Mouse (Mus musculus) hindbrain, embryonic 12.5 days (tissue): ENCODE measurements at regions not wholly inside any gene's neighbourhood (a gene's known extent, or its start where the extent isn't known, plus 50 kb on each side); places are given as distances from the start of the nearest gene placed in this dataset.

Experiments used
- ATAC-seq: fragments of 200-750 bp; cut with Nextera tagmentation; 2 replicates; pipeline ENCODE4 v1.8.0; 2017; ENCODE audit warnings: moderate TSS enrichment; ENCODE audit not compliant: low FRiP score
- H3K27ac ChIP-seq: fragments of 300-500 bp; sonication (generic); 2 replicates; pipeline ENCODE4 v1.5.1; 2016; ENCODE audit warnings: mild to moderate bottlenecking
- H3K27me3 ChIP-seq: fragments of 300-500 bp; sonication (generic); 2 replicates; pipeline ENCODE4 v1.6.1; 2016; ENCODE audit warnings: mild to moderate bottlenecking
- H3K36me3 ChIP-seq: fragments of 300-500 bp; sonication (generic); 2 replicates; pipeline ENCODE4 v1.6.1; 2016; ENCODE audit warnings: mild to moderate bottlenecking
- H3K4me1 ChIP-seq: fragments of 300-500 bp; sonication (generic); 2 replicates; pipeline ENCODE4 v1.6.1; 2016
- H3K4me2 ChIP-seq: fragments of 300-500 bp; sonication (generic); replicated peaks from 2 replicates; pipeline ENCODE4 v1.6.1; 2016; ENCODE audit warnings: mild to moderate bottlenecking
- H3K4me3 ChIP-seq: fragments of 300-500 bp; sonication (generic); 2 replicates; pipeline ENCODE4 v1.5.1; 2016; ENCODE audit warnings: mild to moderate bottlenecking
- H3K9ac ChIP-seq: fragments of 300-500 bp; sonication (generic); 2 replicates; pipeline ENCODE4 v1.6.1; 2016; ENCODE audit warnings: mild to moderate bottlenecking, moderate library complexity
- H3K9me3 ChIP-seq: fragments of 300-500 bp; sonication (generic); replicated peaks from 2 replicates; pipeline ENCODE4 v1.6.1; 2016; ENCODE audit warnings: mild to moderate bottlenecking
- WGBS: fragments of 180-500 bp; shearing (Covaris S2); methylation state at CpG from one replicate; pipeline ENCODE4 v1.1.7; 2016; 5-methylcytosine and 5-hydroxymethylcytosine counted together

DNA sequence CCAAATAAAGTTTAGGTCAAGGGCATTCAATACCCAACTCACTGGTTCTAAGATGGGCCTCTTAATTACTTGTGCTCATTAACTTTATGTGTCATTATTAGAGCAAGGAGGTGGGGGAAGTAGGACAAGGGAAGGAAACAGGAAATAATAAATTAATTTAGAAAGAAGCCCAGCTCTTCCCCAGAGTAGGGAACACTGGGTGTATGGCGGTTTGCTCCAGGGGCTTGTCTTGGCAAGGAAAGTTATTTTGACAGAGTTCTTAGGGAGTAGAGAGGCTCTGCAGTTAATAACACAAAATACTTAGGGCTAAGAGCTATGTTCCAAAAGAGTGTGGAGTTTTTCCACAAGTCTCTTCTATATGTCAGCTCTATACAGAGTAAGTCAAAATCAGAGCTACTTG is 135.0 kb upstream of the Lef1 start:
- 84% methylated on average over 1 of the region's 1 CpGs for WGBS
- H3K9me3 ChIP-seq, result no peaks in the 10 kb centered on the region
- ATAC-seq, result no peak
- no peaks in the 10 kb centered on the region for H3K36me3 ChIP-seq
- H3K4me3 ChIP-seq, result no peak overlapping the region
- no peak overlapping the region for H3K4me2 ChIP-seq
- no peak overlapping the region for H3K27ac ChIP-seq
- H3K9ac ChIP-seq, result no peak overlapping the region
- no peaks in the 10 kb centered on the region for H3K27me3 ChIP-seq
- H3K4me1 ChIP-seq, result no peaks in the 10 kb centered on the region

DNA sequence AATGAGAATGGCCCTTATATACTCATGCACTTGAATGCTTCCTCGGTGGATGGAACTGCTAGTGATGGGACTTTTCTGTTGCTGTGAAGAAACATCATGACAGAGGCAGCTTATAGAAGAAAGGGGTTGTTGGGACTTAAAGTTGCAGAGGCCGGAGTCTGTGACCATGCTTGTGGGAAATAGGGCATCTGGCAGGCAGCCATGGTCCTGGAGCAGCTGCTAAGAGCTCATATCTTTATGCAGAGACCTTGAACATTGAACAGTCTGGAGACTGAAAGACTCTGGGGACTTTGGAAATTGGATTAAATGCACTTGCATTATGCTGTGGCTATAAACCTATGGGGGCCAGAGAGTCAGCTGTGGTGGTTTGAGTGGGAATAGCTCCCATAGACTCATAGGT is 138.1 kb upstream of the Lef1 start:
- no peaks in the 10 kb centered on the region for H3K27me3 ChIP-seq
- no peaks in the 10 kb centered on the region for H3K9me3 ChIP-seq
- no peak for ATAC-seq
- no peak overlapping the region for H3K27ac ChIP-seq
- WGBS, result 56% methylated on average over 2 of the region's 2 CpGs
- H3K9ac ChIP-seq, result no peak overlapping the region
- H3K4me1 ChIP-seq, result no peaks in the 10 kb centered on the region
- no peaks in the 10 kb centered on the region for H3K36me3 ChIP-seq
- no peak overlapping the region for H3K4me3 ChIP-seq
- no peak overlapping the region for H3K4me2 ChIP-seq

DNA sequence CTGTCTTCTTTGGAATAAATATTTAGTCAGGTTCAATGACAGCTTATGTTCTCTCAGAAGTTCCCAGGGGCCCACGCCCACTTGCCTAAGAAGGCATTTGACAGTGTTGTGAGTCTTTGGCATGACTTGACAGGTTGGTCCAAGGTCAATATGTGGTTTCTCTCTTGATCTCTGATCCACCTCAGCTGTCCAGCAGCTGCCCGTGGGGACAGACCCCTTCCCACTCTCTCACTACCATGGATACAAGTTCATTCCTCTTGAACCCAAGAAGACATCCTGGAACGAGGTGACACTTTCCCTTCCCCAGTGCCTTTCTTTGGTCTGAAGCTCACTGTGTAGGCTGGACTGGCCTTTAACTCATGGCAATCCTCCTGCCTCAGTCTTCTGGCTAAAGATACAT is 145.0 kb upstream of the Lef1 start:
- Histone ChIP-seq H3K4me2 (no peak overlapping the region), H3K4me3 (no peak overlapping the region), H3K27me3 (no peaks in the 10 kb centered on the region), H3K9ac (no peak overlapping the region), H3K36me3 (no peaks in the 10 kb centered on the region), H3K9me3 (no peaks in the 10 kb centered on the region), H3K27ac (no peak overlapping the region), H3K4me1 (peaks cover 24% of the 10 kb centered on the region)
- WGBS, result 89% methylated on average over 3 of the region's 3 CpGs
- ATAC-seq, result no peak

DNA sequence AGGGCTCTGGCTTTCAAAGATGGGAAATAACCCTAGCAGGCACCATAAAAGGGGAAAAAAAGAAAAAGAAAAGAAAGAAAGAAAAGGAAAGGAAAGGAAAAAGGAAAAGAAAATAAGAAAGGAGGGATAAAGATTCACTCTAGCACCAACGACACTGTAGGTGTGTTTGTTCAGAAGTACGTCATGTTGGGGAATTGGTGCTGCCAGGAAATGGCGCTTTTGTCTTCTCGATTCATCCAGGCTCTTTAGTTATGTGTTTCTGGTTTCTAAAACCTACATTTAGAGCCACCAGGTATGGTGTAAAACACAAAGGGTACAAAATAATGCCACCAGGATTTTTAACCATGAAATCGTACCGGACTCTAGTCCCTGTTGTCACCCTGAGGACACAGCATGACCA is 146.2 kb upstream of the Lef1 start:
- H3K4me3 ChIP-seq, result no peak overlapping the region
- no peak overlapping the region for H3K9ac ChIP-seq
- WGBS, result 91% methylated on average over 6 of the region's 6 CpGs
- H3K27ac ChIP-seq, result peak overlapping the region; percentile 74; the same call in 1 of the 2 replicates
- peak overlapping the region; percentile 46 for H3K4me2 ChIP-seq
- H3K27me3 ChIP-seq, result no peaks in the 10 kb centered on the region
- ATAC-seq, result no peak
- no peaks in the 10 kb centered on the region for H3K36me3 ChIP-seq
- no peaks in the 10 kb centered on the region for H3K9me3 ChIP-seq
- H3K4me1 ChIP-seq, result peaks cover 24% of the 10 kb centered on the region

DNA sequence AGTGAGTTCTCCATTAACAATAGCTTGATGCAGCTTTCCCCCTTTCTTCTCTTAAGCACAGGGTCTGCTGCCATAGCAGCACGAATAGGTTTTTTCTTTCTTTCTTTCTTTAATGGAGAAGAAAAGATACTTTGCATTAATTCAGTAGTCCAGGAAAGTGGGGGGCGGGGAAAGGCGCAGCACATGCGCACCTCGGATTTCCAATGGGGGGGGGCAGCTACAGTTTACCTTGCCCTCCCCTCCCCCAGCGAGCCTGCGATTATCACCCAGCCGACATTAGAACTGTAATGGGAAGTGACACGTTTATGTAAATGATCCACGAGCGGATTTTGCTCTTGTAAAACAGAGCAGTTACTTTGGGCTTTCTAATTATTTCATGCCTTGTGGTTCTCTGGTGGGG is 146.6 kb upstream of the Lef1 start:
- no peaks in the 10 kb centered on the region for H3K9me3 ChIP-seq
- H3K36me3 ChIP-seq, result no peaks in the 10 kb centered on the region
- H3K27ac ChIP-seq, result peak overlapping the region; percentile 74
- ATAC-seq, result peak; percentile 47
- peak overlapping the region; percentile 23; the same call in 1 of the 2 replicates for H3K9ac ChIP-seq
- H3K4me2 ChIP-seq, result peak overlapping the region; percentile 46
- WGBS, result 27% methylated on average over 11 of the region's 11 CpGs
- peak overlapping the region; percentile 11; the same call in 1 of the 2 replicates for H3K4me3 ChIP-seq
- H3K27me3 ChIP-seq, result no peaks in the 10 kb centered on the region
- H3K4me1 ChIP-seq, result peaks cover 24% of the 10 kb centered on the region

DNA sequence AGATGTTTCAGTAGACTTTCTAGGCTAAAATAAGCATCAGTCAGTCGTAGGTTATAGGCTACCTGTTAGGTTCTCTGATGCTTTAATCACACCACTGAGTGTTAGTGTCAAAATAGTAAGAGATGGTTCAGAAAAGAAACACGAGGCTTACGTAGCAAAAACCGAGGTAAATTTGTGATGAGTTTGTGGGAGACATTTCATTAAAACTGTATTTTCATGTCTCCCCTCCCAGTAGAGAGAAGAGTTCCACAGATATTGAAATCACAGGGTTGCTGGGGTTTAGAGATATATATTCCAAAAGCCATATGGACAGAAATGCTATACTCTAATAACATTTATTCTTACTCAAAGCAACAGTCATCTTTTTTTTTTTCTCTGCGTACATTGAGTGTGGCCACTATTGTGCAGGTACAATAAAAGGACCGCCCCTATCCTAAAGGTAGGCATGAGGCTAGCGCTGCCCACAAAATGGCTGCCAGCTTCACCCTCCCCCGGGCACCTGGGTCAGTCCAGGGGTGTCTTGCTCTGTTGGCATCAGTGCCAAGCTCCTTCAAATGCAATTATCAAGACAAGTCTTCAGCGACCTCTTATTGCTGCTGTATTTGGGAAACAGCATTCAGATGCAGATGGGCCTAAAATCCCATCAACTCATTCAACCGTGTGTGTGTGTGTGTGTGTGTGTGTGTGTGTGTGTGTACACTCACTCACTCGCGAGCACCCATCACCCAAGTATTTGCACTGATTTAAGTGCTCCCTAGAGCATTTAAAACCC is 147.4 kb upstream of the Lef1 start:
- Histone ChIP-seq H3K9ac (peak overlapping the region; percentile 32; the same call in 1 of the 2 replicates), H3K4me3 (0 out of 2 replicates have a peak overlapping the region, but pooled peaks have one; percentile 11), H3K4me1 (peaks cover 24% of the 10 kb centered on the region), H3K9me3 (no peaks in the 10 kb centered on the region), H3K4me2 (peak overlapping the region; percentile 46), H3K36me3 (no peaks in the 10 kb centered on the region), H3K27ac (peak overlapping the region; percentile 74), H3K27me3 (no peaks in the 10 kb centered on the region)
- ATAC-seq, result peak; percentile 68
- 57% methylated on average over 12 of the region's 12 CpGs for WGBS

DNA sequence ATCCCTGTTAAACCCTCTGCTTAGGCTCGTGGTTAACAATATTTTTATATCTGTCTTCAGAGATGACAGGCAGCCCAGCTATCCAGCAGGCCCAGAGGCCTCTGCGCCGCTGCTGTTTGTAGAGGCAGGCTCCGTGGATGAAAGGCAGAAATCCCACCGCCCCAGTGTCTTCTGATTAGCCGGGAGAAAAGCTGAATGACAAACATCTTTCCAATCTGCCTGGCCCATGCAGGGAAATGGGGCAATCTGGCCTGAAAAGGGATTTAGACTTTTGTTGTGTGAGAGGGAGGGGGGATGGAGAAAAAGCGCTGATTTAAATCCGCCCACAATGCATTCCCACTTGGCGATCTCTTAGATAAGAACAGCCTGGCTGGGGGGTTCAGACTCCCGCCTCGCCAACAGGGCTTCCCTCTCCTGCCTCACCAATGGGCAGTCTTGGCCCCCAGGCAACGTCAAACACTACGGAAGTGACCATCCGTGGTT is 148.1 kb upstream of the Lef1 start:
- Histone ChIP-seq H3K27ac (peak overlapping the region; percentile 60), H3K4me3 (no peak overlapping the region), H3K9ac (peak overlapping the region; percentile 32; the same call in 1 of the 2 replicates), H3K4me1 (peaks cover 24% of the 10 kb centered on the region), H3K9me3 (no peaks in the 10 kb centered on the region), H3K27me3 (no peaks in the 10 kb centered on the region), H3K4me2 (peak overlapping the region; percentile 34), H3K36me3 (no peaks in the 10 kb centered on the region)
- peak; percentile 43; the same call in 1 of the 2 replicates for ATAC-seq
- WGBS, result 11% methylated on average over 14 of the region's 14 CpGs

DNA sequence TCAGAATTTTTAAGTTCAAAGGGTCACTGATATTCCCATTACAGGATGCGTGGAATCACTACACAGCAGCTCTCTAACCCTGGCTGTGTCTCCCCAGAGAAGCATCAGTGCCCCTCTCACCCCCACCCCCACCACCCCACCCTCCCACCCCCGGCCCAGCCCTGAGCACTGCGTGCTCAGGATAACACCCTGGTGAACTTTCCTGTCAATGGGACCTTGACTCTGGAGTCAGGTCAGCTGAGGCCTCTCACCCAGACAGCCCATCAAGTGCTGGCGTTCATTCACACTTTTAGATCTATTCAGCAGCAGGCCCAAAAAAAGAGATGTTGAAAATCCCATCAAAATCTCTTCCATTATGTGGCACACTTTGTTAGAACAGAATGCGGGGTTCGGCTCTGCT is 148.6 kb upstream of the Lef1 start:
- H3K36me3 ChIP-seq, result no peaks in the 10 kb centered on the region
- WGBS, result 36% methylated on average over 6 of the region's 6 CpGs
- no peak overlapping the region for H3K9ac ChIP-seq
- peaks cover 24% of the 10 kb centered on the region for H3K4me1 ChIP-seq
- peak overlapping the region; percentile 60; the same call in 1 of the 2 replicates for H3K27ac ChIP-seq
- no peaks in the 10 kb centered on the region for H3K9me3 ChIP-seq
- H3K4me3 ChIP-seq, result no peak overlapping the region
- H3K4me2 ChIP-seq, result no peak overlapping the region
- H3K27me3 ChIP-seq, result no peaks in the 10 kb centered on the region
- peak; percentile 48; the same call in 1 of the 2 replicates for ATAC-seq

DNA sequence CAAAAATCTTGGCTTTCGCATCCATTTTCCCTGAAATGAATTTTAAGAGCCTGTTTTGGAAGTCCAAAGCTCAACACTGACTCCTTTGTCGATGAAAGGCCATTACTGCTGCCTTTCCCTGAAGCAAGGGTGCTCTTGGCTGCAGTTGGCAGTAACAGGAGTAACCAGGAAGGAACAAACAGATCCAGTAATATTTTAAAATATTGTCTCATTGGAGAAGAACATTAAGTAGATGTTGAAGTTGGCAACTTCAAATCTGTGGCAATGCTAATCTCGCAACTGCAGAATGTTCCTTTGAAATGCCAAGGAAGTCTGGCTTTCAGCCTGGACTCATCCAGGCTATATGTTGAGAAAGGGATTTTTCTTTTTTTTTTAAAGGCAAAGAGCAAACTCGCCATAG is 154.3 kb upstream of the Lef1 start:
- Histone ChIP-seq H3K4me3 (no peak overlapping the region), H3K27ac (no peak overlapping the region), H3K4me1 (no peaks in the 10 kb centered on the region), H3K4me2 (no peak overlapping the region), H3K36me3 (no peaks in the 10 kb centered on the region), H3K9me3 (no peaks in the 10 kb centered on the region), H3K9ac (no peak overlapping the region), H3K27me3 (no peaks in the 10 kb centered on the region)
- no peak for ATAC-seq
- 86% methylated on average over 4 of the region's 4 CpGs for WGBS

DNA sequence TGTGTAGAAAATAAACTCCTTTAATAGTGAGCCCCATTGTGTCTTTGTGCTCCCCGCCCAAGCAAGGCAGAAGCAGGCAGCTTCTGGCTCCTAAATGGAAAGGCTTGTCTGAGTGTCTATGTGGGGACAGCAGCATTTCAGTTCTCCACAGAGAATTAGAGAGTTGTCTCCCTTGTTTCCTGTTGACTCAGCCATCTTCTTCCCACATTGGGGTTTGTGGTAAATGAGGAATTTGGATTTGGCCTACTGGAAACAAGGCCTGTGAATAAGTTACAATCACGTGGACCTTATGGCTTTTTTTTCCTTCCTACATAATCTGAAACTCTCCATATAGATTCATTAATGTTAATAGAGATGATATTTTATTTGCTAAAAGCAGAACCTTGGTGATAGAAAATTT is 158.9 kb upstream of the Lef1 start:
- H3K4me3 ChIP-seq, result no peak overlapping the region
- H3K4me1 ChIP-seq, result peaks cover 7% of the 10 kb centered on the region; the same call in 1 of the 2 replicates
- no peak for ATAC-seq
- no peaks in the 10 kb centered on the region for H3K9me3 ChIP-seq
- H3K27me3 ChIP-seq, result no peaks in the 10 kb centered on the region
- no peaks in the 10 kb centered on the region for H3K36me3 ChIP-seq
- no peak overlapping the region for H3K4me2 ChIP-seq
- no peak overlapping the region for H3K27ac ChIP-seq
- no peak overlapping the region for H3K9ac ChIP-seq
- 73% methylated on average over 2 of the region's 2 CpGs for WGBS

DNA sequence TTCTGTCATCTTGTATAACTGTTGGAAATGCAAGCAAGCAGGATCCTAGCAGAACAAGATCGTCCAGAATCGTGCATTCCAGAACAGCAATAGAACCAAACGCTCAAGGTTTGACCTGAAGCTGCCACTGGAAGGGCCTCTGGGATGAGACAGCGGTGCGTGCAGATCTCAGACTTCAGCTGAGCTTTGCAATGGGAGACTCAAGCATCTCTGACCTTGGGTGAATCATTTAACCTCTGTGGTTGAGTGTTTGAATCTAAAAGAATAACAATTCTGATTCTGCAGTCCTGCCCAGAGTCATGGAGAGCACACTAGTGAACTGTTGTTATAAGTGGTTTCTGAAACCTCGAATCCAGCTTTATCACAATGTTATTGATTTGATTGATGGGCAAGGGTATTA is 159.4 kb upstream of the Lef1 start:
- Histone ChIP-seq H3K4me2 (no peak overlapping the region), H3K4me1 (peaks cover 7% of the 10 kb centered on the region; the same call in 1 of the 2 replicates), H3K36me3 (no peaks in the 10 kb centered on the region), H3K27me3 (no peaks in the 10 kb centered on the region), H3K4me3 (no peak overlapping the region), H3K27ac (no peak overlapping the region), H3K9ac (no peak overlapping the region), H3K9me3 (no peaks in the 10 kb centered on the region)
- 81% methylated on average over 6 of the region's 6 CpGs for WGBS
- no peak for ATAC-seq

DNA sequence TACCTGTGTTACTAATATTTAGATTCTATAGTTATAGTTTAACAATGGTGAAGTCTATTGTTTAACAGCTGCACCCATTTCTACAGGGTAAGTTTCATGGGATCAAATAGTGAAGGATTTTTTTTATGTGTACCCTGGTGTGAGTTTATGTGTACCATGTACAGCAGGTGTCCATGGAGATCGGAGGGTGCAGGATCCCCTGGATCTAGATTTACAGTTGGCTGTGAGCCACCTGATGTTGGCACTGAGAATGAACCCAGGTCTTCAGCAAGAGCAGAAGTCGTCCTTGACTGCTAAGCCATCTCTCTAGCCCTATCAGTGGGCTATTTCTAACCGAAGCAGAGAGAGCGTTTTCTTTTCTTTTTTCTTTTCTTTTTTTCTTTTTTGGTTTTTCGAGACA is 162.4 kb upstream of the Lef1 start:
- Histone ChIP-seq H3K9me3 (no peaks in the 10 kb centered on the region), H3K4me3 (no peak overlapping the region), H3K4me1 (peaks cover 9% of the 10 kb centered on the region; the same call in 1 of the 2 replicates), H3K4me2 (no peak overlapping the region), H3K27ac (no peak overlapping the region), H3K9ac (no peak overlapping the region), H3K27me3 (no peaks in the 10 kb centered on the region), H3K36me3 (no peaks in the 10 kb centered on the region)
- 82% methylated on average over 5 of the region's 5 CpGs for WGBS
- ATAC-seq, result no peak

DNA sequence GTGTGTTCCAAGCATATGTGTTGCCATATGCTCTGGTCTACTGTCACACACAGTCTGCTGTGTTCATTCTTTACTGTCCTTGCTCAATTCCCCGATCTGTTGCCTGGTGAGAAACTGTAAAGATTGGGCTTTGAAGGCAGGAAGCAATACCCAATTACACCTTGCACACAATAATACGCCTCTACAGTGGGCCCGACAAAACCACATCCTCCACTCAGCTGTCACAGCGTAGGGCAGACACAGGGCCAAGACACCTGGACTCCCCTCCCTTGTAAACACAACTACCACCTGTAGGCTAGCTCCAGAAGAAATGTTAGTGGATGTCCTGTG is 163.0 kb upstream of the Lef1 start:
- Histone ChIP-seq H3K27me3 (no peaks in the 10 kb centered on the region), H3K9me3 (no peaks in the 10 kb centered on the region), H3K4me2 (no peak overlapping the region), H3K9ac (no peak overlapping the region), H3K4me3 (no peak overlapping the region), H3K27ac (no peak overlapping the region), H3K36me3 (no peaks in the 10 kb centered on the region), H3K4me1 (peaks cover 9% of the 10 kb centered on the region; the same call in 1 of the 2 replicates)
- 94% methylated on average over 4 of the region's 4 CpGs for WGBS
- 0 out of 2 replicates have a peak, but pooled peaks have one; percentile 9 for ATAC-seq
